Mouse (Mus musculus) embryonic fibroblast, embryonic 13.5 days (primary cell): ENCODE measurements around the gene Fbxo9.

Source experiments
- CTCF ChIP-seq: IDR thresholded peaks from 2 replicates; pipeline ENCODE4 v1.5.1; 2011; ENCODE audit warnings: mild to moderate bottlenecking, control low read depth, low read length, moderate library complexity, borderline replicate concordance; ENCODE audit not compliant: insufficient read depth
- POLR2A ChIP-seq: IDR thresholded peaks from 2 replicates; pipeline ENCODE4 v1.6.1; 2011; ENCODE audit warnings: low read depth, mild to moderate bottlenecking, control low read depth, low read length, moderate library complexity

GRCm38 (mm10) chr9:78105501-78105932 lies 3.3 kb downstream of the Fbxo9 start:
- TF ChIP-seq CTCF (no peak), POLR2A (no peak)
